Mouse (Mus musculus) heart, embryonic 12.5 days (tissue): Measurements from ENCODE around the gene Gadd45a. TPM values are rescaled to one million over a fixed set of nuclear protein-coding genes. Genes with fewer than 3 reads are reported as not detected.

Source experiments
- ATAC-seq: fragments of 200-750 bp; cut with Nextera tagmentation; 2 replicates; pipeline ENCODE4 v1.8.0; 2017; ENCODE audit warnings: moderate TSS enrichment, moderate library complexity; ENCODE audit not compliant: insufficient number of reproducible peaks, low FRiP score
- H3K27ac ChIP-seq: fragments of 300-500 bp; sonication (generic); 2 replicates; pipeline ENCODE4 v1.5.1; 2016; ENCODE audit warnings: mild to moderate bottlenecking, moderate library complexity; ENCODE audit not compliant: poor library complexity, severe bottlenecking
- H3K27me3 ChIP-seq: fragments of 300-500 bp; sonication (generic); replicated peaks from 2 replicates; pipeline ENCODE4 v1.6.1; 2016; ENCODE audit warnings: mild to moderate bottlenecking, moderate library complexity
- H3K36me3 ChIP-seq: fragments of 300-500 bp; sonication (generic); 2 replicates; pipeline ENCODE4 v1.6.1; 2016; ENCODE audit warnings: mild to moderate bottlenecking, moderate library complexity
- H3K4me1 ChIP-seq: fragments of 300-500 bp; sonication (generic); replicated peaks from 2 replicates; pipeline ENCODE4 v1.6.1; 2016; ENCODE audit warnings: mild to moderate bottlenecking
- H3K4me2 ChIP-seq: fragments of 300-500 bp; sonication (generic); 2 replicates; pipeline ENCODE4 v1.6.1; 2016; ENCODE audit warnings: mild to moderate bottlenecking, moderate library complexity
- H3K4me3 ChIP-seq: fragments of 300-500 bp; sonication (generic); 2 replicates; pipeline ENCODE4 v1.5.1; 2016; ENCODE audit warnings: mild to moderate bottlenecking
- H3K9ac ChIP-seq: fragments of 300-500 bp; sonication (generic); 2 replicates; pipeline ENCODE4 v1.6.1; 2016; ENCODE audit warnings: mild to moderate bottlenecking, moderate library complexity
- H3K9me3 ChIP-seq: fragments of 300-500 bp; sonication (generic); replicated peaks from 2 replicates; pipeline ENCODE4 v1.6.1; 2016; ENCODE audit warnings: mild to moderate bottlenecking, moderate library complexity
- WGBS: fragments of 180-500 bp; shearing (Covaris S2); methylation state at CpG from one replicate; pipeline ENCODE4 v1.1.7; 2016; 5-methylcytosine and 5-hydroxymethylcytosine counted together
- polyA plus RNA-seq: library from polyadenylated mRNA; unstranded; fragments of >200 nt; fragmentation: Nextera tagmentation; extraction: Ambion mirVana; gene quantifications from 2 replicates; pipeline ENCODE4 v1.2.1, GENCODE M21; 2016

Gadd45a gene
- polyA plus RNA-seq, 1 experiment from 2014 or later = 12.7 TPM

GRCm38 (mm10) chr6:67016520-67017111 is 20.6 kb downstream of the Gadd45a start:
- WGBS = 73% methylated on average over 7 of the region's 7 CpGs
- no peaks in the 10 kb centered on the region for H3K27me3 ChIP-seq
- ATAC-seq = no peak

GRCm38 (mm10) chr6:67015739-67016519 is 21.3 kb downstream of the Gadd45a start:
- 52% methylated on average over 8 of the region's 8 CpGs for WGBS
- no peaks in the 10 kb centered on the region for H3K9me3 ChIP-seq
- H3K4me3 ChIP-seq = no peak overlapping the region
- H3K4me2 ChIP-seq = no peak overlapping the region
- no peak overlapping the region for H3K9ac ChIP-seq
- no peak for ATAC-seq
- no peaks in the 10 kb centered on the region for H3K27me3 ChIP-seq
- H3K36me3 ChIP-seq = peaks cover 4% of the 10 kb centered on the region; the same call in 1 of the 2 replicates
- H3K27ac ChIP-seq = no peak overlapping the region
- peaks cover 22% of the 10 kb centered on the region; the same call in 1 of the 2 replicates for H3K4me1 ChIP-seq

More at GRCm38 (mm10) chr6:67016520-67017111, 20.6 kb downstream of the Gadd45a start:
- H3K4me2 ChIP-seq = no peak overlapping the region
- no peaks in the 10 kb centered on the region for H3K9me3 ChIP-seq
- peaks cover 4% of the 10 kb centered on the region; the same call in 1 of the 2 replicates for H3K36me3 ChIP-seq
- no peak overlapping the region for H3K9ac ChIP-seq
- H3K27ac ChIP-seq = no peak overlapping the region
- peaks cover 22% of the 10 kb centered on the region; the same call in 1 of the 2 replicates for H3K4me1 ChIP-seq
- H3K4me3 ChIP-seq = no peak overlapping the region

GRCm38 (mm10) chr6:67014679-67015075 is 22.6 kb downstream of the Gadd45a start:
- H3K4me1 ChIP-seq = peaks cover 22% of the 10 kb centered on the region; the same call in 1 of the 2 replicates
- no peak for ATAC-seq
- no peak overlapping the region for H3K4me2 ChIP-seq
- H3K27me3 ChIP-seq = no peaks in the 10 kb centered on the region
- H3K9ac ChIP-seq = no peak overlapping the region
- H3K27ac ChIP-seq = no peak overlapping the region
- H3K9me3 ChIP-seq = no peaks in the 10 kb centered on the region
- no peak overlapping the region for H3K4me3 ChIP-seq
- 100% methylated on average over 1 of the region's 1 CpGs for WGBS
- H3K36me3 ChIP-seq = peaks cover 4% of the 10 kb centered on the region; the same call in 1 of the 2 replicates

- H3K9me3 ChIP-seq = no peaks in the 10 kb centered on the region
- H3K36me3 ChIP-seq = peaks cover 4% of the 10 kb centered on the region; the same call in 1 of the 2 replicates
- H3K9ac ChIP-seq = no peak overlapping the region
- no peaks in the 10 kb centered on the region for H3K27me3 ChIP-seq
- 84% methylated on average over 9 of the region's 9 CpGs for WGBS
- H3K4me1 ChIP-seq = peaks cover 22% of the 10 kb centered on the region; the same call in 1 of the 2 replicates
- no peak overlapping the region for H3K27ac ChIP-seq
- ATAC-seq = no peak
- H3K4me2 ChIP-seq = no peak overlapping the region
- H3K4me3 ChIP-seq = no peak overlapping the region
Observed at GRCm38 (mm10) chr6:67013949-67014678, 23.1 kb downstream of the Gadd45a start.

- Histone ChIP-seq H3K36me3 (peaks cover 2% of the 10 kb centered on the region; the same call in 1 of the 2 replicates), H3K27ac (no peak overlapping the region), H3K9me3 (no peaks in the 10 kb centered on the region), H3K27me3 (no peaks in the 10 kb centered on the region), H3K4me3 (no peak overlapping the region), H3K4me2 (no peak overlapping the region), H3K9ac (no peak overlapping the region), H3K4me1 (peaks cover 22% of the 10 kb centered on the region; the same call in 1 of the 2 replicates)
- ATAC-seq = peak; percentile 36; the same call in 1 of the 2 replicates
- 86% methylated on average over 6 of the region's 6 CpGs for WGBS
Observed at GRCm38 (mm10) chr6:67013293-67013948, 23.8 kb downstream of the Gadd45a start.

- no peak overlapping the region for H3K9ac ChIP-seq
Observed at GRCm38 (mm10) chr6:67011217-67011518, 26.1 kb downstream of the Gadd45a start.

GRCm38 (mm10) chr6:67010370-67011216 is 26.7 kb downstream of the Gadd45a start:
- no peak overlapping the region for H3K4me2 ChIP-seq
- H3K27me3 ChIP-seq = no peaks in the 10 kb centered on the region
- no peak overlapping the region for H3K9ac ChIP-seq
- ATAC-seq = no peak
- no peak overlapping the region for H3K27ac ChIP-seq
- H3K4me1 ChIP-seq = peaks cover 13% of the 10 kb centered on the region; the same call in 1 of the 2 replicates
- no peaks in the 10 kb centered on the region for H3K36me3 ChIP-seq
- WGBS = 69% methylated on average over 7 of the region's 7 CpGs
- H3K4me3 ChIP-seq = no peak overlapping the region
- no peaks in the 10 kb centered on the region for H3K9me3 ChIP-seq

More at GRCm38 (mm10) chr6:67011217-67011518, 26.1 kb downstream of the Gadd45a start:
- no peak for ATAC-seq
- Histone ChIP-seq H3K9me3 (no peaks in the 10 kb centered on the region), H3K27ac (no peak overlapping the region), H3K36me3 (no peaks in the 10 kb centered on the region), H3K4me3 (no peak overlapping the region), H3K4me1 (peaks cover 19% of the 10 kb centered on the region; the same call in 1 of the 2 replicates), H3K27me3 (no peaks in the 10 kb centered on the region), H3K4me2 (no peak overlapping the region)

GRCm38 (mm10) chr6:67009888-67010287 is 27.4 kb downstream of the Gadd45a start:
- Histone ChIP-seq H3K27me3 (no peaks in the 10 kb centered on the region), H3K4me3 (no peak overlapping the region), H3K4me1 (peaks cover 12% of the 10 kb centered on the region; the same call in 1 of the 2 replicates), H3K9ac (no peak overlapping the region), H3K36me3 (no peaks in the 10 kb centered on the region), H3K9me3 (no peaks in the 10 kb centered on the region), H3K4me2 (no peak overlapping the region), H3K27ac (no peak overlapping the region)
- no peak for ATAC-seq
- WGBS = 88% methylated on average over 3 of the region's 3 CpGs

- Histone ChIP-seq H3K9me3 (no peaks in the 10 kb centered on the region), H3K36me3 (no peaks in the 10 kb centered on the region)
Observed at GRCm38 (mm10) chr6:66999800-67000199, 37.5 kb downstream of the Gadd45a start.

GRCm38 (mm10) chr6:66998645-66999044 is 38.6 kb downstream of the Gadd45a start:
- Histone ChIP-seq H3K4me1 (no peaks in the 10 kb centered on the region), H3K27ac (no peak overlapping the region), H3K4me3 (no peak overlapping the region), H3K9ac (no peak overlapping the region), H3K36me3 (no peaks in the 10 kb centered on the region), H3K27me3 (no peaks in the 10 kb centered on the region), H3K9me3 (no peaks in the 10 kb centered on the region), H3K4me2 (no peak overlapping the region)
- 75% methylated on average over 2 of the region's 2 CpGs for WGBS
- no peak for ATAC-seq

More at GRCm38 (mm10) chr6:66999800-67000199, 37.5 kb downstream of the Gadd45a start:
- Histone ChIP-seq H3K27me3 (no peaks in the 10 kb centered on the region), H3K4me3 (no peak overlapping the region), H3K9ac (no peak overlapping the region), H3K4me1 (no peaks in the 10 kb centered on the region), H3K4me2 (no peak overlapping the region), H3K27ac (no peak overlapping the region)
- no peak for ATAC-seq
